Mouse (Mus musculus) left cerebral cortex, postnatal 36 days (tissue): ENCODE results near the gene Sfxn3. TPM values are rescaled to one million over a fixed set of nuclear protein-coding genes. Genes with fewer than 3 reads are reported as not detected.
A peak's percentile ranks its signal among the peaks of the same experiment; 100 is the strongest.

Experiments
- DNase-seq, 2 experiments: peaks; one replicate each; pipeline ENCODE4 v3.0.0; 2021 to 2022; ENCODE audit warnings: low spot score in 2 of 2, mixed read lengths in 1 of 2
- intact Hi-C: fragments of 180-260 bp; cut with DNase I; formaldehyde crosslinking; loops from one replicate; pipeline ENCODE4 v1.15.1; 2025
- total RNA-seq, 2 experiments: library from RNA; stranded (reverse); gene quantifications; 2 replicates each; pipeline ENCODE4 v1.2.3; 2021

Sfxn3 gene
- 100 to 1,000 TPM; 118 to 119 TPM for total RNA-seq

GRCm38 (mm10) chr19:45047417-45047934, at the start of gene Sfxn3:
Sfxn3 (plus strand) TSS chr19:45047503.
- intact Hi-C loops: no loop called here

DNA sequence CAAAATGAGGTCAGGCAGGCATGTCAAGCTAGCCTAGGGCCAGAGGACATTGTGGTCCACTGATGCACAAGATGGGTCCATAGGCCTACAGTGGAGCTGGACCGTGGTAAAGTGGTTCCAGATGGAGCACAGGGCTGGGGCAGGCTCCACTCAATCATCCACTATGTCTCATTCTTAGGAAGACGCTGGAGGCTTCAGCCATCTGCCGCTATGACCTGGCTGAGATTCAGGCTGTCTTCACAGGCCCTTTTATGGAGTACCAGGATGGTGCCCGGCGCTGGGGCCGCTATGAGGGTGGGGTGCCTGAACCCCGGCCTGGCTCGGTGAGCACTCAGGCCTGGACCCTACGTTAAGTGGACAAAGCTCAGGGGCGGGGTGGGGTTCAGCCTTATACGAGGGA, 49.5 kb upstream of the Sfxn3 start:
- no peak for DNase-seq
- intact Hi-C loops: no loop called here

More at GRCm38 (mm10) chr19:45047417-45047934, at the start of gene Sfxn3:
- peak; percentile 93 for DNase-seq

- intact Hi-C loops: no loop called here
- DNase-seq: no peak
These were observed 47.7 kb upstream of the Sfxn3 start for GRCm38 (mm10) chr19:44999647-45000046.

DNA sequence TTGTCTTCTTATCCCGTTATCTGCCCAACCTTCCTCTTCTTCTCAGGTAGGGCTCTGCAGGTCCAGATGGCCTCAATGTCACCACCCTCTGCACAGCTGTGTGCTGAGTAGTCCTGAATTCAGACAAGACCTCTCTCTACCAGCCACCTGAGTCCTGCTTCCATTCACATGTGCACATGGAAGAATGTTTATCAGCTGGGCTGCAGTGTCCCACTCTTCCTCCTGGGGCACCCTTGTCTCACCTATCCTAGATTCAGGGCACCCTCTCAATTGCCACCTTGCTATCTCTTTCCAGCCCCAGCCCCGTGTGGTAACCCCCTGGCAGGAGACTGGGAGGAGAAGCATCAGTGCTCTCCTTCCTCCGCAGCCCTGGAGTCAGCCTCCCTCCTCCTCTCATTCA, 45.0 kb upstream of the Sfxn3 start:
- DNase-seq: no peak
- intact Hi-C loops: no loop called here

GRCm38 (mm10) chr19:45003740-45004516, 43.4 kb upstream of the Sfxn3 start:
- DNase-seq: no peak
- intact Hi-C loops: no loop called here

DNA sequence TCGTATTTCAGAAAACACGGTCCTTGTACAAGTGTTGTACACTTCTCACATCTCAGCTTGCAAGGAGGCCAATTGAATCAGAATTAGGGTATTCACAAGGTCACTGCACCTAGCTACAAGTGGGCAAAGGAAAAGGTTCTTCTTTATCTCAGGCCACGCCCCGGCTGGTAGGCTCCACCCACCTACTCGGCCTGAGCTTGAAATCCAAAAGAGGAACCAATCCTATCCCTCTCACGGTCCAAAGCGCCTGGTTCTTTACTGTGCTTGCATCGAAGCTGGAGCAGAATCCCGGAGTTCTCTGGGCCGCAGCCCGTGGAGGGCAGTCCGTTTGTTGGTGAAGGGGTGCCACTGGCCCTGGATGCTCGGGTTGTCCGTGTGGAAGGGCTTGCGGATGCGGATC, 41.9 kb upstream of the Sfxn3 start, which contains the start of gene Twnk:
Gene Twnk (plus strand): TSS at position 220 of the 400 bp plus-strand sequence.
- intact Hi-C loops: no loop called here
- DNase-seq: no peak

DNA sequence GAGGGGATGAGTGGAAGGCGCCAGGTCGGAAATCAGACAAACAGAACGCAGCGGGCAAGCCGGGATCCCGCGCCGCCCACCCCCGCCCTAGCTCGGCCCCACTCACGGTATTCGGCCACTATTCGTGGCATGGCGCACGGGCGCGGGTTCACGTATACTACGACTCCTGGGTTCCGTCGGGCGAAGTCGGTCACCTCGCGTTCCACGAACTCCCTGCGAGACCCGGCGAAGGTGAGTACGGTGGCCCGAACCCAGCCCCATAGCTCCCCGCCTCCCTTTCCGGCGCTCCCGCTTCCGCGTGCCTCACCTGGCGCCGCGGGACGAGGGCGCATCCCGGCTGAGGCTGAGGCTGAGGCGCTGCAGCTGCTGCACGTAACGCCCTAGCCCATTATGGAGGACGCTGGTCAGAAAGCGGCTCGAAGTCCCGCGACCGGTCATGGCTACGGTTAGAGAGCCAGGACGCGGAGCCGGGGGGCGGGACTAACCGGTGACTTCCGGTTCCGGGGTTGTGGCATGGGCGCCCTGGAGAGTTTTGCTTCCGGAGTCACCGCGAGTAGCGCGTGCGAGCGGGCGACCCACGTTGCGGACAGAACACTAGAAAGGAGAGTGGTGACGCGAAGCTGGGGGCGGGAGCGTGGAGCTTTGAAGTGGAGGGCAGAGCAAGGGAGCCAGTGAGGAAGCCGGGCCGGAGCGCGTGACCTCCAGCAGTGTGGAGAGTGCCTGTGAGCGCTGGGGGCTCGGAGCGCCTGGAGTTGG, 41.2 kb upstream of the Sfxn3 start, which contains the start of gene Mrpl43:
Gene Mrpl43 (minus strand): TSS at position 486 of the 756 bp plus-strand sequence.
- intact Hi-C loops: no loop called here

DNA sequence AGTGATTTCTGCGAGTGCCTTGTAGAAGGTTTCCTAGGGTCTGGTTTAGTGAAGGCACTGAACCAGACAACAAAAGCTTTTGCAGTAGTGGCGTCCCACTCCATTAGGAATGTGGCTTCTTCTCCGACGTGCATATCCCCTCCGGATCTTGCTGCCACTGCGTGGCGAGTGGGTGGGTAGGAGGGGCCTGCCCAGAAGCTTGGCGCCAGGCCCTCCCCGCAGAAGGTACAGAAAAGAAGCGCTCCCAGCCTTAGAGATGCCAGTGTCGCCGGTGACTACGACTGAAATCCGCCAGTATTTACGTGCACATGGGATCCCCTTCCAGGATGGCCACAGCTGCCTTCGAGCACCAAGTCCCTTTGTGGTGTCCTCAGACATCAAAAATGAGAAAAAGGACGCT, 40.3 kb upstream of the Sfxn3 start:
- no peak for DNase-seq
- intact Hi-C loops: no loop called here

More for the DNA sequence above, 41.2 kb upstream of the Sfxn3 start, which contains the start of gene Mrpl43:
- peak; percentile 95 to 97 for DNase-seq

DNA sequence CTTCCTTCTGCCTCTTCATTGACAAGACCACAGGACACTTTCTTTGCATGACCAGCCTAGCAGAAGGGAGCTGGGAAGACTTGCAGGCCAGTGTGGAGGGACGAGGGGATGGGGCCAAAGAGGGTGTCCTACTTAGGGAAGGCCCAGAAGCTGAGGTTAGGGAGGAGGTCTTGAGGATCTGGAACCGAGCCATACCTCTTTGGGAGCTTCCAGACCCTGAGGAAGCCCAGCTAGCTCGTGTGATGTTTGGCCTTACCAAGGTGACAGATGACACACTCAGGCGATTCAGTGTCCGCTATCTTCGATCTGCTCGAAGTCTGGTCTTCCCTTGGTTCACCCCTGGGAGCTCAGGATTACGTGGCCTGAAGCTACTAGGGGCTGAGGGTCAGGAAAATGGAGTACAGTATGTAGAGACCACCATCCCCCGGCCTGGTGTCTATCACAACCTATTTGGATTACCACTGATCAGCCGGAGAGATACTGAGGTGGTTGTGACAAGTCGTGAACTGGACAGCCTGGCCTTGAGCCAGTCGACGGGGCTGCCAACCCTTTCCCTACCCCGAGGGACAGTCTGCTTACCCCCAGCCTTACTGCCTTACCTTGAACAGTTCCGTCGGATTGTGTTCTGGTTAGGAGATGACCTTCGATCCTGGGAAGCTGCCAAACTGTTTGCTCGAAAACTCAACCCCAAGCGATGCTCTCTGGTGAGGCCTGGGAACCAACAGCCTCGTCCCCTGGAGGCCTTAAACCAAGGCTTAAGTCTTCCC, 39.7 kb upstream of the Sfxn3 start:
- DNase-seq: no peak
- intact Hi-C loops: no loop called here

GRCm38 (mm10) chr19:45010646-45011045, 36.7 kb upstream of the Sfxn3 start:
- no peak for DNase-seq
- intact Hi-C loops: no loop called here

DNA sequence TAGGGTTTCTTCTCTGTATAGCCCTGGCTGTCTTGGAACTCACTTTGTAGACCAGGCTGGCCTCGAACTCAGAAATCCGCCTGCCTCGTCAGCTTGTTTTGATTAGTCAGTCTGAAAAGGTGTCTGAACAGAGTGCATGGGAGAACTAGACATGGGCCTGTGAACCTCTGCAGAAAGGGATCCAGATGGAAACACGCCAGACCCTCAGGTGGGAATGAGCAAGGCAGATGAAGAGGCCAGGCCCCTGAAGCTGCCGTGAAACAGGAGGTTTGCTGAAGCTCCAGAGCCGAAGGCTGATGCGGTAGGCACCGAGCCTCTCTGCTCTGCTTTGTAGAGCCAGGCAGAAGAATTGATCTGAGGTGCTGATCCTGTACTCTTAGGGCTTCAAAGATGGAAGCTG, 35.1 kb upstream of the Sfxn3 start:
- intact Hi-C loops: no loop called here
- DNase-seq: no peak

DNA sequence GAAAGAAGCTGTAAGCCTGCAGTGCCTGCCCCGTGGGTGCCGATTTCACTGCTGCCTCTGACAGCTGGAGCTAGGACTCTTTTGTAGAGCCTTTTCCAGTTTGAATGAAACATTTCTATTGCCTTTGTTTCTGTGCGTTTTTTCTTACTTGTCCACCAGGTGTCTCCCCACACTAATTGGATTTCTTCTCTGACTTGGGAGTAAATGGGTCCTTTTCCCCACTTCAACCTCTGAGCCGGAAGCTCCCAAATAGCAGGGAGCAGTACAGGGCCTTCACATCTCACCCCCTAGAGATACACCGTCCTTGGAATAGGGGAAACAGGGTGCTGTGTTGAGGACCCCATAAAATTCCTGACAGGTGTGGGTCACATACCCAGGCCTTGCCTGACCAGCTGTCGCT, 34.7 kb upstream of the Sfxn3 start:
- no peak for DNase-seq
- intact Hi-C loops: no loop called here

GRCm38 (mm10) chr19:45013581-45014225, 33.6 kb upstream of the Sfxn3 start:
- no peak for DNase-seq
- intact Hi-C loops: no loop called here

GRCm38 (mm10) chr19:45014335-45014971, 32.9 kb upstream of the Sfxn3 start, which contains the start of gene Lzts2:
Lzts2 (plus strand) TSS chr19:45014414.
- DNase-seq: no peak
- intact Hi-C loops: no loop called here

DNA sequence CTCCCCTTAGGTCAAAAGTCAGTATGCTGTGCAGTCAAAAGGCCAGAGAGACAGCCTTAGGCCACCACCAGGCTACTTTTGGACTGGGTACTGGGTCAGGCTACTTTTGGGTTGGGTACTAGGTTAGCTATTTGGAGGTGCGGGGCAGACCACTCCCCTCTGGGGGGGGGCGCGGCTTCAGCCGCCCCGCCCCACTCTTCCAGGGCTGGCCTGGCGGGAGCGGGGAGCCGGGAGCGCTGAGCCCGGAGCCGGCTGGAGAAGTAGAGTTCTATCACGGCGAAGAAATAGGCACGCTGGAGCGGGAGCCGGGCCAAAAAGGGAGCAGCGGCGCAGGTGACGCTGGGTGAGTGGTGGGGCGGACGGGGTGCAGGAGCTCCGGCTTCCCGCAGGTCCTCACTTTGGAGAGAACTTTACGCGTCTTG, 32.3 kb upstream of the Sfxn3 start:
- peak in 1 of 2 experiments; percentile 49 for DNase-seq
- intact Hi-C loops: no loop called here

DNA sequence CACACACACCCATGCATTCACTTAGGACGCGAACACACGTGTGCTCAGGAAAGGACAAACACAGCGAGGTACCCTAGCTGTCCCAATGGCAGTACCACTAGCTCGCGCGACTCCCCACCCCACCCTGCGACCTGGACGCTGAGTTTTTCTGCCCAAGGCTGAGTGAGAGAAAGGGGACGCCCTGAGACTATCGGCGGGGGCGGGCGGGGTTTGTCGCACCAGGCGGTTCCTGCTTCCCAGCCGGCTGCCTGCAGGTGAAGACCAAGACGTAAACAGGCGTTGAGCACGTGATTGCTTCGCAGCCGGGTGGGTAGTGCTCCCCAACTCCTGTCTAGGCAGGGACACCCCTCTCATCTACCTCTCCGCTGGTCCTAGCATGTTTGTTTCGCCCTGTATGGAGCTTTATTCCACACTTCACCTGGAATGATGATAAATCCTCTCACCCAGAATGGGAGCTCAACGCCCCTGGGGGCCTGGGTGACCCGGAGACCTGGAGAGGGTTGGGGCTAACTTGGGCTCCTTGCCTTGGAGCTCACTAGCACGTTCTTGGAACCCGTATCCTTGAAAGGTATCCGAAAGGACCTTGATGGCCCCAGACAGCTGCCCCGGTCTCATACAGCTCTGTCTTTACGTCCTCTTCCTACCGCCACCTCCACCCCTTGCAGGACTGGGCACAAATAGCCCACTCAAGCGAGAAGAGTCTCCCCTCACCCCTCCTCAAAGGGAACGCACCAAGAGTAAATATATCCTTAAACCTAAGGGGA, 31.6 kb upstream of the Sfxn3 start:
- peak; percentile 50 for DNase-seq
- intact Hi-C loops: loop anchor here (2.0 kb wide), 1 partner anchor 15 kb away; no protein-coding TSS in a partner anchor

DNA sequence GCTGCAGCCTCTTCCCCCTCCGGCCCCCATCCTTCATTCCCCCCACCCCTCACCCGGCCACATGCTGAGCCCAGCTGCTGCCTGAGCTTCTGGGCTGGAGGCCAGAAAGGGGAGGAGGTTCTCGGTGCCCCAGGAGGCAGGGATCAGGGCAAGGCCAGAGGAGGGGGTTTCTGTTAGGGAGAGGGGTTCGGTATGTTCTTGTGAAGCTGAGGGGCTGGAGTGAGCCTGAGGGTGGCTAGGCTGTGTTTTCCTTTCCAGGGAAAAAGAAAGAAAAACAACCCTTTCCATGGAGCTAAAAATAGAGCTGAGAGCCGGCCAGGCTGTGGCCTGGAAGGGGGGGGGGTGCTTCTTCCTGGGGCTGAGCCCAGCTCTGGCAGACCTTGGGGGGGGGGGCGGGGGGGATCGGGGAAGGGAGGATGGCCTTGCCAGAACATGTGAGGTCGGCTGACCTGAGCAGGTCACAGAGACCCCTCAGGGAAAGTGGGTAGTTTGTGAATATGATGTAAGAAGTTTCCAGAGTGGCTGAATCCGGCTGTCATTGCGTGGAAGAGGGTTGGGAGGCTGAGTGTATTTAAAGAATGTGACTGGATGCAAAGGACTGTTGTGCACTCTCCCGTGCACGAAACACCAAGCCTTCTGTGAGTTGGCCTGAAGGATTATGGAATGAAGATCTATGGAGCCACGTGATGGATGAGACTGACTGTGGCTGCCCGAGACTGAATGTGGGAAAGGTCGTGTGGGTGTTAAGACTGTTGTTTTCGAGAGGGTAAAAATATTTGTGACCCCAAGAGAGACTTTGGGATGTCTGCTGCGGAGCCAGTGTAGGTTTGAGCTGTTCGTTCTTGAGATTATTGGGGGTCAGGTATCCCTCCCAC, 30.7 kb upstream of the Sfxn3 start:
- peak; percentile 67 to 72 for DNase-seq
- intact Hi-C loops: loop anchor here (2.0 kb wide), 1 partner anchor 14 kb away; no protein-coding TSS in a partner anchor
